Mouse (Mus musculus) gastrocnemius, postnatal 25 days (tissue): ENCODE data around the gene Csrnp3. TPM values are rescaled to one million over a fixed set of nuclear protein-coding genes. Genes with fewer than 3 reads are reported as not detected.
A peak's percentile ranks its signal among the peaks of the same experiment; 100 is the strongest.

ENCODE experiments used
- DNase-seq: peaks from one replicate; pipeline ENCODE4 v3.0.0; 2022
- total RNA-seq, 2 experiments: library from RNA; stranded (reverse); gene quantifications; 1 replicate in 1 of 2; 2 replicates in 1 of 2; pipeline ENCODE4 v1.2.3; 2021

The Csrnp3 gene
- total RNA-seq, 2 experiments from 2014 or later: 0.13 TPM; not detected in 1

DNA sequence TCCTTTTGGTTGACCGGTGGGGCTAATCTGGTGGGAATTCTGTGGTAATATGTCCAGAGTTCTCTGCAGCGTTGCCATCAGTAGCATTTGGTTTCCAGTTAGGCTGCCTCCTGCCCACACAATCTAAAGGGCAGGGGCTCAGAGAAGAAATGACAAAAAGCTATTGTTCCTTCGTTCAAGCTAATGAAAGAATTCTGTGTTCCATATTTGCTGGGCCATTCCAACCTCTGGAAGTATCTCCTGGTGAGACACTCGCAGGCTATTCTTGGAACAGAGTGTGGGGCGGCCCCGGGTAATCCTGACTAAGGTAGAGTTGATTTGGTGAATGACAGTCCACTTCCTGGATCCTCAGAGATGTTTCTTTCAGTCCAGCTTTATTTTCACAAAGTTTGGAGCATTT lies 179.3 kb downstream of the Csrnp3 start:
- DNase-seq: no peak

GRCm38 (mm10) chr2:66028812-66029211 lies 183.2 kb downstream of the Csrnp3 start:
- DNase-seq: no peak

- peak; percentile 12 for DNase-seq
Measured at GRCm38 (mm10) chr2:66034907-66035679, 189.5 kb downstream of the Csrnp3 start.

DNA sequence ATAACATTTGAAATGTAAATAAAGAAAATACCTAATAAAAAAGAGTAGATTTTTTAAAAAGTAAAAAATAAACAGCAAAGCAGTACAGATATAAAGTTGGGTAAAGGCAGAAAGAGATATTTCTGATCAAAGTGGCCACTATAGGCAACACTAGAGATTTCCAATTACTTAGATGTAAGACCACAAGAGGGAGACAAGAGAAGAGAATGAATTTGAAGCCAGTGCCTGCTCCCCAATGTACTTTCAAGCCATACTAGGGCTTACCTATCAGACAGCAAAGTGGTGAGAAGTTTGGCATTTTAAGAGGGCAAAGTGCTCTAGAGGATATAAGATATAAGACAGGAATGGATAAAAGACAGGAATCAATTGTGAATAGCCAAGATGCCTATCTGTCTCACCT lies 195.0 kb downstream of the Csrnp3 start:
- no peak for DNase-seq

DNA sequence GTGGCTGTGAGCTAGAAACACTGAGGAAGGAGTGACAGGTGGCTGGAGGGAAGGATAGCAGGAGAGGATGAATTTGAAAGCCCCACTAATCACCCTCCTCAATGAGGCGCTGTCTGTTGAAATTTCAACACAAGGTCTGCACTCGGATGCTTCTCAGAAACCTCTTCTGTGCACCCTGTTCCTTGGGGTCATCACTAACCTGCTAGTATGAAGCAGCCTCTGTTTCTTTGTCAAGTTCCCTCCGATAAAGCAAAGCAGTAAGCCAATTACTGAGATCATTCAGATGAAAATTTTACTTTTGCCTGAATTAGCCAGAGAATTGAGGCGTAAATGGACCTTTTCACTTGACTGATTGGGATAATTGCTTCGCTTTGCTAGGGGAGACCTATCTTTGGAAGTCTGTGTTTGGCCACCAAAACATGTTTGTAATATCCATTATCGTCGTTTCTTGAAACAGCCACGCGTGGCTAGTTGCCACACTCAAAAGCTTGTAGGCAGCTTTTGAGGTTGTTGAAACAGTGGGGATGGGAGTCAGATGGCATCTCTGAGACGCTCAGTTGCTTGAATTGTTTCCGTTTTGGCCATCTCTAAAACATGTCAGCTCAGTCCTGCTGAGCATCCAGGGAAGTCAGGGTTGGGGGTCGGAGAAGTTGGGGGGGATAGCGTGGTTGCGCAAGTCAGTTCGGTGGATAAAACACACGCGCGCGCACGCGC lies 195.8 kb downstream of the Csrnp3 start:
- DNase-seq: no peak

DNA sequence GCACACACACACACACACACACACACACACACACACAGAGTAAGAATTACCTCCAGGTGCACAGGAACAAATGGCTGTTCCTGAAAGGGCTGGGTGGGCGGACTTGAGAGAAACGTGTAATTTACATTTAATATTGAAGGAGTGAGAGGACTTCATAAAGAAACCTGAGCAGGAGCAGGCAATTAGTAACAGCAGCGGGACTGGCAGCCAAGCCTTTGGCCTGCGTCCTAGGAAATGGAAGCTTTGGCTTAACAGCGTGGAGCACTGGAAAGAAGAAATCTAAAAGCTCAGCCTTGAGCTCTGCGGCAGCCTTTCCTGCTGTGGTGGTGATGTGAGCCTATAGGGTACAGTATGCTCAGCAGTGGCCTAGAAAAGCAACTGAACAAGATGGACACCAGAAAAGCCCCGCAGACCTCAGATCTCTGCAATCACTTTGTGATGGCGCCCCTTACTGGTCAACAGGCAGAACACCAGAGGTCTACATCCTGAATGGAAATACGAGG lies 196.4 kb downstream of the Csrnp3 start:
- no peak for DNase-seq

GRCm38 (mm10) chr2:66043441-66044404 lies 198.2 kb downstream of the Csrnp3 start:
- DNase-seq: no peak

- no peak for DNase-seq
Measured at GRCm38 (mm10) chr2:66044405-66045089, 199.0 kb downstream of the Csrnp3 start.

- DNase-seq: no peak
Measured at GRCm38 (mm10) chr2:66063291-66063690, 217.7 kb downstream of the Csrnp3 start.

GRCm38 (mm10) chr2:66069454-66069853 lies 223.9 kb downstream of the Csrnp3 start:
- no peak for DNase-seq

DNA sequence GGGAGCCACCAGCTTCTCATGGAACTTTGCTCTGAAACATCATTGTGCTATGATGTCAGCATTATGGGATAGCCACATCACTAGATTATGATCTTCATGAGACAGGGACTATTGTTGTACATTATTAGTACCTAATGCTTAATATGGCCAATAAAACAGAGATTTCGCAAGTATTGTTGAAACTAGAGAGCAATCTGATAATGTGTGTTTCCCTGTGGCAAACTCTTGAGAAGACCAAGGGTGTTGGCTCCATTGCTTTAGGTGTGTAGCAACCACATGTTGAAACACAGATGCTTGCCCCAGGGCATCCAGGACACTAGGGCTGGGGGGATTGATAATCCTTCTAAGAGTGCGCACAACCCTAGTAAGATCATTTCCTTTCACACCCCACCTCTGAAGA lies 235.2 kb downstream of the Csrnp3 start:
- no peak for DNase-seq

Other genes with a start within 250 kb of the Csrnp3 start
- gene Scn2a, start 225.0 kb upstream of the Csrnp3 start, total RNA-seq: under 1 TPM; 0.54 to 0.91 TPM